Mouse (Mus musculus) forebrain, embryonic 13.5 days (tissue): ENCODE measurements around the gene Olfr45. TPM values are rescaled to one million over a fixed set of nuclear protein-coding genes. Genes with fewer than 3 reads are reported as not detected.
"Not testable (repeated sequence)": the region's sequence is repeated elsewhere in the genome, so short reads cannot be mapped to it uniquely, and the experiment has no call there.

Experiments used
- ATAC-seq: fragments of 200-750 bp; cut with Nextera tagmentation; 2 replicates; pipeline ENCODE4 v1.8.0; 2017
- H3K27ac ChIP-seq: fragments of 300-500 bp; sonication (generic); 2 replicates; pipeline ENCODE4 v1.5.1; 2015; ENCODE audit warnings: inconsistent platforms, mild to moderate bottlenecking, moderate library complexity
- H3K27me3 ChIP-seq: fragments of 300-500 bp; sonication (generic); 2 replicates; pipeline ENCODE4 v1.6.1; 2015; ENCODE audit warnings: mild to moderate bottlenecking, inconsistent platforms
- H3K36me3 ChIP-seq: fragments of 300-500 bp; sonication (generic); 2 replicates; pipeline ENCODE4 v1.6.1; 2015; ENCODE audit warnings: mild to moderate bottlenecking, inconsistent platforms; ENCODE audit not compliant: poor library complexity, severe bottlenecking
- H3K4me1 ChIP-seq: fragments of 300-500 bp; sonication (generic); 2 replicates; pipeline ENCODE4 v1.6.1; 2015; ENCODE audit warnings: inconsistent platforms
- H3K4me2 ChIP-seq: fragments of 300-500 bp; sonication (generic); 2 replicates; pipeline ENCODE4 v1.6.1; 2015; ENCODE audit warnings: inconsistent platforms, mild to moderate bottlenecking, moderate library complexity
- H3K4me3 ChIP-seq: fragments of 300-500 bp; sonication (generic); 2 replicates; pipeline ENCODE4 v1.5.1; 2015; ENCODE audit warnings: mild to moderate bottlenecking, inconsistent platforms
- H3K9ac ChIP-seq: fragments of 300-500 bp; sonication (generic); 2 replicates; pipeline ENCODE4 v1.6.1; 2015; ENCODE audit warnings: mild to moderate bottlenecking, inconsistent platforms
- H3K9me3 ChIP-seq: fragments of 300-500 bp; sonication (generic); replicated peaks from 2 replicates; pipeline ENCODE4 v1.6.1; 2016; ENCODE audit warnings: inconsistent platforms
- WGBS: fragments of 180-500 bp; shearing (Covaris S2); methylation state at CpG from one replicate; pipeline ENCODE4 v1.1.7; 2015; 5-methylcytosine and 5-hydroxymethylcytosine counted together
- polyA plus RNA-seq: library from polyadenylated mRNA; unstranded; fragments of >200 nt; fragmentation: Nextera tagmentation; extraction: Ambion mirVana; gene quantifications from 2 replicates; pipeline ENCODE4 v1.2.1, GENCODE M21; 2015

Gene Olfr45
- not detected in 2 replicates for polyA plus RNA-seq

- H3K4me2 ChIP-seq, result no peak within 1 kb of the TSS
- H3K9me3 ChIP-seq, result peaks cover 10% of the 10 kb centered on the region
- no peaks in the 10 kb centered on the region for H3K27me3 ChIP-seq
- H3K9ac ChIP-seq, result no peak within 1 kb of the TSS
- 100% methylated on average over 1 of the region's 1 CpGs for WGBS
- H3K4me1 ChIP-seq, result no peaks in the 10 kb centered on the region
- no peak within 1 kb of the TSS for H3K4me3 ChIP-seq
- H3K36me3 ChIP-seq, result no peaks in the 10 kb centered on the region
- H3K27ac ChIP-seq, result no peak within 1 kb of the TSS
- ATAC-seq, result no peak
These were observed at the start of gene Olfr45 for GRCm38 (mm10) chr7:140681651-140682050. Olfr45 (plus strand) TSS chr7:140681951.

GRCm38 (mm10) chr7:140646152-140646551, 35.6 kb upstream of the Olfr45 start, which contains the start of gene Olfr53:
Olfr53 (plus strand) TSS chr7:140646452.
- Histone ChIP-seq H3K4me2 (no peak within 1 kb of the TSS), H3K4me1 (no peaks in the 10 kb centered on the region), H3K36me3 (no peaks in the 10 kb centered on the region), H3K9ac (no peak within 1 kb of the TSS), H3K27ac (no peak within 1 kb of the TSS), H3K27me3 (no peaks in the 10 kb centered on the region), H3K9me3 (no peaks in the 10 kb centered on the region), H3K4me3 (no peak within 1 kb of the TSS)
- 83% methylated on average over 1 of the region's 1 CpGs for WGBS
- no peak for ATAC-seq

- no peak within 1 kb of the TSS for H3K9ac ChIP-seq
- WGBS, result 66% methylated on average over 4 of the region's 4 CpGs
These were observed 22.1 kb upstream of the Olfr45 start, which contains the start of gene Olfr539 for GRCm38 (mm10) chr7:140659630-140660029. Olfr539 (plus strand) TSS chr7:140659930.

GRCm38 (mm10) chr7:140670693-140671092, 11.1 kb upstream of the Olfr45 start:
- ATAC-seq, H3K4me2 ChIP-seq, H3K9me3 ChIP-seq, H3K36me3 ChIP-seq, H3K4me1 ChIP-seq, H3K27me3 ChIP-seq, H3K4me3 ChIP-seq, H3K9ac ChIP-seq, H3K27ac ChIP-seq: not testable (repeated sequence)
- 84% methylated on average over 3 of the region's 3 CpGs for WGBS

More at GRCm38 (mm10) chr7:140659630-140660029, 22.1 kb upstream of the Olfr45 start, which contains the start of gene Olfr539:
- no peak for ATAC-seq
- Histone ChIP-seq H3K27ac (no peak within 1 kb of the TSS), H3K4me3 (no peak within 1 kb of the TSS), H3K4me2 (no peak within 1 kb of the TSS), H3K36me3 (no peaks in the 10 kb centered on the region), H3K9me3 (no peaks in the 10 kb centered on the region), H3K27me3 (no peaks in the 10 kb centered on the region), H3K4me1 (no peaks in the 10 kb centered on the region)

- 2% methylated on average over 6 of the region's 6 CpGs for WGBS
- Histone ChIP-seq H3K4me3 (no peak overlapping the region), H3K27ac (no peak overlapping the region), H3K4me1 (no peaks in the 10 kb centered on the region), H3K9me3 (peaks cover 10% of the 10 kb centered on the region), H3K36me3 (no peaks in the 10 kb centered on the region), H3K4me2 (peak overlapping the region; percentile 28), H3K27me3 (no peaks in the 10 kb centered on the region), H3K9ac (no peak overlapping the region)
- ATAC-seq, result no peak
These were observed 5.9 kb upstream of the Olfr45 start for GRCm38 (mm10) chr7:140675863-140676262.

- H3K9ac ChIP-seq, H3K4me1 ChIP-seq, H3K36me3 ChIP-seq, ATAC-seq, H3K9me3 ChIP-seq, H3K4me2 ChIP-seq, H3K27ac ChIP-seq, H3K4me3 ChIP-seq, H3K27me3 ChIP-seq: not testable (repeated sequence)
- WGBS, result 65% methylated on average over 4 of the region's 4 CpGs
These were observed 2.2 kb upstream of the Olfr45 start for GRCm38 (mm10) chr7:140679591-140679990.

GRCm38 (mm10) chr7:140696967-140697366, 15.2 kb downstream of the Olfr45 start, which contains the start of gene Olfr541:
Olfr541 (plus strand) TSS chr7:140697267.
- no peak within 1 kb of the TSS for H3K4me3 ChIP-seq
- no peak within 1 kb of the TSS for H3K9ac ChIP-seq
- no peaks in the 10 kb centered on the region for H3K4me1 ChIP-seq
- no peaks in the 10 kb centered on the region for H3K27me3 ChIP-seq
- no peak within 1 kb of the TSS for H3K4me2 ChIP-seq
- ATAC-seq, result no peak
- H3K36me3 ChIP-seq, result no peaks in the 10 kb centered on the region
- H3K27ac ChIP-seq, result no peak within 1 kb of the TSS
- H3K9me3 ChIP-seq, result no peaks in the 10 kb centered on the region

- WGBS, result 19% methylated on average over 2 of the region's 2 CpGs
- Histone ChIP-seq H3K4me1 (peaks cover 11% of the 10 kb centered on the region; the same call in 1 of the 2 replicates), H3K4me2 (no peak overlapping the region), H3K27me3 (no peaks in the 10 kb centered on the region), H3K27ac (no peak overlapping the region), H3K9me3 (no peaks in the 10 kb centered on the region), H3K9ac (no peak overlapping the region), H3K36me3 (no peaks in the 10 kb centered on the region), H3K4me3 (no peak overlapping the region)
- peak; percentile 30; the same call in 1 of the 2 replicates for ATAC-seq
These were observed 24.6 kb downstream of the Olfr45 start for GRCm38 (mm10) chr7:140706348-140706747.

GRCm38 (mm10) chr7:140707536-140708284, 26.0 kb downstream of the Olfr45 start:
- Histone ChIP-seq H3K36me3 (no peaks in the 10 kb centered on the region), H3K4me2 (no peak overlapping the region), H3K9ac (no peak overlapping the region), H3K4me1 (peaks cover 11% of the 10 kb centered on the region; the same call in 1 of the 2 replicates), H3K27me3 (no peaks in the 10 kb centered on the region), H3K4me3 (no peak overlapping the region), H3K9me3 (no peaks in the 10 kb centered on the region), H3K27ac (no peak overlapping the region)
- 82% methylated on average over 6 of the region's 6 CpGs for WGBS
- ATAC-seq, result no peak

GRCm38 (mm10) chr7:140717155-140718055, 35.7 kb downstream of the Olfr45 start:
- Histone ChIP-seq H3K4me3 (no peak overlapping the region), H3K36me3 (no peaks in the 10 kb centered on the region), H3K4me1 (no peaks in the 10 kb centered on the region), H3K27me3 (no peaks in the 10 kb centered on the region), H3K27ac (no peak overlapping the region), H3K4me2 (no peak overlapping the region), H3K9me3 (no peaks in the 10 kb centered on the region), H3K9ac (no peak overlapping the region)
- WGBS, result 86% methylated on average over 7 of the region's 7 CpGs
- ATAC-seq, result no peak

- no peak overlapping the region for H3K4me2 ChIP-seq
- no peaks in the 10 kb centered on the region for H3K27me3 ChIP-seq
- no peaks in the 10 kb centered on the region for H3K36me3 ChIP-seq
- H3K27ac ChIP-seq, result no peak overlapping the region
- no peaks in the 10 kb centered on the region for H3K4me1 ChIP-seq
- no peak for ATAC-seq
- H3K4me3 ChIP-seq, result no peak overlapping the region
- no peak overlapping the region for H3K9ac ChIP-seq
- 83% methylated on average over 6 of the region's 6 CpGs for WGBS
- H3K9me3 ChIP-seq, result no peaks in the 10 kb centered on the region
These were observed 39.3 kb downstream of the Olfr45 start for GRCm38 (mm10) chr7:140721095-140721494.

- no peak for ATAC-seq
- no peak overlapping the region for H3K27ac ChIP-seq
- H3K9ac ChIP-seq, result no peak overlapping the region
- H3K27me3 ChIP-seq, result no peaks in the 10 kb centered on the region
- H3K4me2 ChIP-seq, result no peak overlapping the region
- peaks cover 5% of the 10 kb centered on the region; the same call in 1 of the 2 replicates for H3K9me3 ChIP-seq
- H3K36me3 ChIP-seq, result no peaks in the 10 kb centered on the region
- H3K4me3 ChIP-seq, result no peak overlapping the region
- H3K4me1 ChIP-seq, result no peaks in the 10 kb centered on the region
These were observed 43.8 kb downstream of the Olfr45 start for GRCm38 (mm10) chr7:140725558-140725957.
